Mouse (Mus musculus) heart, adult 8-10 months (tissue): ENCODE results near the gene Slc6a9. TPM values are rescaled to one million over a fixed set of nuclear protein-coding genes. Genes with fewer than 3 reads are reported as not detected.

Source experiments
- DNase-seq: peaks from one replicate; pipeline ENCODE4 v3.0.0; 2022; ENCODE audit warnings: low spot score
- total RNA-seq, 4 experiments: library from RNA; stranded (reverse); gene quantifications; 2 replicates each; pipeline ENCODE4 v1.2.4; 2022

Slc6a9 gene
- total RNA-seq, 4 experiments from 2014 or later, result 1.7 to 2.3 (median 2.2) TPM

DNA sequence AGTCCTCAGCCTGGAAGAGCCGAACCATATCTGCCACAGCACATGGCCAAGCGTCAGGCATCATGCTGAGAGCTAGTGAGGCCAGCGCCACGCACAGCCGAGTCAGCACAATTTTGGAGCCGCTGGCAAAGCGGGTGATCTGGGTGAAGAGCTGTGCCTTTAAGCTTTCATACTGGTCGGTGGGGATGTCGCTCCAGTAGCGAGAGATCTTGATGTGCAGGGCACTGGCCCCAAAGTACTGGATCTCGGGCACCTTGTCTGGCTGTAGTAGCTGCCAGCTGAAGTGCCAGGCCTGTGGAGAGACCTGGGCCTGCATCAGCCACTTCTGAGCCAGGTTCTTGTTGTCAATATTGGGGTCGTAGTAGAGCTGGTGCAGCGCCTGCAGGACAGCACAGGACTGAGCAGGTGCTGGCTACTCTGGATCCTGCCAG lies 77.8 kb downstream of the Slc6a9 start:
- DNase-seq, result no peak

DNA sequence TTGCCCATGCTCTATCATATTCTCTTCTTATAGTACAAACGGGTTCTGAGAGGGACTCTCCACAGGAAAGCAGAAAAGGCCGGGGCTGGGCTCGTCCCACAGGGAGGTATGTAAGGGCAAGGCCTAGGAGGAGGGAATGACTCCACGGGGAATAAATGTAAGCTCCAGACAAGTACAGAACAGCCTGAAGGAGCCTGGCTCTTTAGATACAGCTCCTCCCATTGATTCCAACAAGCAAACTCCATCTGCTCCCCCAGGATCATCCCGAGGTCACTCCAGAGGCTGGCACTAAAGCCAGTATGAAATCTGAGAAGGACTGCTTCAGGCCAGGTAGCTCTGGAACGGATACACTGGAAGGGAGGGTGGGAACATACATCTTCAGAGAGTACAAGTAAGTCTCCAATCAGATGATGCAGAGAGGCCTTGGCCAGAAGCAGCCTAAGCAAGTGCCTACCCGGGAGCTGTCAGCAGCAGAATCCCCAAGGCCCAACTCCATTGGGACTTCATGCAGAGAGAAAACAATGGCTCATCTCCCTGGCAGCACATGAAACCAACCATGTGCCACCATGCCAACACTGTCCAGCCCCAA lies 78.5 kb downstream of the Slc6a9 start:
- DNase-seq, result no peak

DNA sequence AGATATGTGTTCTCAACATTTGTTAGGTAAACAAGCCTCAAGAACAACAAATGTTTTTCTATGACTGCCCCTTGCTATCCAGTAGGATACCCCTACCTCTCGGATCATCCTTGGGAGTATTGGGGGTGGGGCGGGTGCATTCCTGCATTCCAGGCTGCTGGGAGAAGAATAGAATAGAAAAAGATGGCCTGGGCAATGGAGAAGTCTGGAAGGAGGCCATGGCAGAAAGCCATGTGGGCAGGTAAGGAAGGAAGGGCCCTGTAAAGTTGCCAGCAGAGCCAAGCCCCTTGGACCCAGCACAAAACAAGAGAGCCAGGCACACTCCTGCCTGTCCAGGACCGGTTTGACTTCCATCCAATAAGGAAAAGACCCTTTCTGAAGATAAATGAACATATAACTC lies 79.1 kb downstream of the Slc6a9 start:
- DNase-seq, result no peak

DNA sequence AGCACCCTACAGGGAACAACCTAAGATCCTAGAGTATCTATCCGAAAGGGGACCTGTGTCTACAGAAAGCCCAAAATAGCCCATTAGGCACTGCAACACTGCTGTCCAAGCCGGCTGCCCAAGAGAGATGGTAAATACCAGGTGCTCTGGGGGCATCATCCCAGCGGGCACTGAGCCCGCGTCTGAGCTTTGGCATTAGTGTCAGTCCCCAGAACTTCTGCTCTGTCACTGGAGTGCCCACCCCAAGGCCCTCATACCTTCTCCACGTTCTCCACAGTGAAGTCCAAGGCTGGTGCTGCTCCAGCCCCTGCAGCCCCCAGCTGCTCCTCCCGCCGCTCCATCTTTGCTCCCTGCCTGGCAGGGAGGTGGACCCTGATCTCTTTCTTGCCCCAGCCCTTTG lies 79.7 kb downstream of the Slc6a9 start:
- DNase-seq, result no peak

DNA sequence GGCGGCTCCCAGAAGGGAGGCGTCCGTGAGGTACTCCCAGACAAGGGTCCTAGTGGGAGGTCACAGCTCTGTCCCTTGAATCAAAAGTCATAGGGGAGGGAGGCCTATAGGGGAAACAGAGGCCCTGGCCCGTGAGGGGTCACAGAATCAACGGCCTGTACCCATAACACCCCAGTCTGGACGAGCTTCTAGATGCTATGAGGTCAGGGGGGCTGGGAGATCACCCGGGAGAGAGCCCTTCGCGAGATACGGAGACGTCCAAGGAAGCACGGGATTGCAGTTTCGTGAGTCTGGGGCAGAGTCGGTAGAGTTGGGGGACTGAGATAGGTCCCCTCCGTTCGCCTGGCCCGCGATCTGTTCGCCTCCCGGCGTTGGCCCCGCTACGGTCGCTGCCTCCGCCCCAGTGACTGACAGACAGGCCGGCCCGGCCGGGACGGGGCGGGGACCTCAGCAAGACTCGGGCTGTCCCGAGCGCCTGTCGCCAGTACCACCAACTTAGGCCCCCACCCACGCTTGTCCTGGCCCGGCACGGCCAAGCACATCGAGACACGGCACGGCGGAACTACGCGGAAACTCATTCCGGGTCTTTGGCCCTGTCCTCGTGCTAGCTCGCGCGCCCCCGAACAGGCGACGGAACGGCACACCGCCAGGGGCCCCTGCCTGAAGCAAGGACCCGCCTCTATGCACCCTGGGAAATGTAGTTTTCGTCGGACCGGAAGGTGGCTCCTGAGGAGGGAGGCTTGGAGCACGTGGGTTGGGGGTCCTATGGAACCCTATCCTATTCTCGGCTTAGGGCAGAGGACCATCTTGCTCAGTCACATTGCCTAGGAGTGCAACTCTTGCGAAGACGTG lies 80.5 kb downstream of the Slc6a9 start, which contains the start of gene Ipo13:
Gene Ipo13, minus strand, starts transcription at position 409 of the 852 bp plus-strand sequence.
- peak; percentile 96 for DNase-seq

DNA sequence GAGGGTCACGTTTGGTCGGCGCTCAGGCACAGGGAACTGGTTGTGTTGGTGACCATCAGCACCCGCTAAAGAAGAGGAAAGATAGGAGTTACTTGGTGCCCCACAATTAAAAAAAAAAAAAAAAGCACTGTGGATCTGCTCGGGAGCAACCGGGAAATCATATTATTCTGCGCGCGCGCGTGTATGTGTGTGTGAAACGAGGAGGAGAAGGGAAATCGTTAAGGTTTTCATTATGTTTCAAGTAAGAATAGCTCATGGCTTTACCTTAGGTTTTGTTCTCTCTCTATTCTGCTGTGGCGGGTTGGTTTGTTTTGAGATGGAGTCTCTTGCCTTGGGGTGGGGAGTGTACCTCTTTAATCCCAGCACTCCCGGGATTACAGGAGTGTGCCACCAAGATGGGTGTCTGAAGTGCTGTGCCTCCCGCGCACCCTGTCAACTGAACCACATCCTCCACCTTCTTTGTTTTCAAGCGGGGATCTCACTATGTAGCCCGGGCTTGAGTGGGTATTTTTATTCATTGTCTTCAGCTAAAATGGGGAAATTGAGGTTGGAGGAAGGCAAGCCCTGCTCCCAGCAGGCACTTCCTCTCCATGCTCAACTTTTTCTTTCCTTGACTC lies 81.3 kb downstream of the Slc6a9 start:
- no peak for DNase-seq

DNA sequence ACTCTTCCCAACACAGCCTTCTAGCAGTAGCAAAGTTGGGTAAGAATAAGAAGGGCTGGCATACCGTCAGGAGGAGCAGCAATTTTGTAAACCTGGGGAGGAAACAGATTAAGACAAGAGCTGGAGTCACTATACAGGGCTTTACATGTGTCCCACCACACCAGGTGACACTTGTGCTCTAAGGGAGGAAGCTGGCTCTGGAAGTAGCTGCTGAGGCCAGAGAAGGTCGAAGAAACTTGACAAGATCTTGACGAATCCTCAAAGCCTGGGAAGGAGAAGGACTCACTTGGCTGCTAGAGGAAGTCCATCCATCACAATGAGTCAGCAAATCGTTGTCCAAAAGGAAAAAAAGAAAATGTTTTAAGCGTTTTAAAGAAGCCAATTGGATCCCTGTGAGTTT lies 82.1 kb downstream of the Slc6a9 start:
- DNase-seq, result no peak

DNA sequence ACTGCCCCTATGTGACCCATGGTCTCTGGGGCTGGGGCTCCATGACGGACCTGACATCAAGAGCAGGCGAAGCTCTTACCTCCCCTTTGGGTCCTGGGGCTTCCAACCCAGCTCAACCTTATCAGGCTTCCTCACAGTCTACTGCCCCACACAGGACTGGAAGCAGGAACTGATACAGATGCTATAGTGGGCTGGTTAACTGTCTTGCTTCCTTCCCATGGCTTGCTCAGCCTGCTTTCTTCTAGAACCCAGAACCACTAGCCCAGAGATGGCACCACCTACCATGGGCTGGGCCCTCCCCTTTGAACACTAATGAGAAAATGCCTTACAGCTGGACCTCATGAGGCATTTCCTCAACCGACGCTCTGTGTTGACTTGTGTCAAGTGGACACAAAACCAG lies 83.1 kb downstream of the Slc6a9 start:
- DNase-seq, result no peak

DNA sequence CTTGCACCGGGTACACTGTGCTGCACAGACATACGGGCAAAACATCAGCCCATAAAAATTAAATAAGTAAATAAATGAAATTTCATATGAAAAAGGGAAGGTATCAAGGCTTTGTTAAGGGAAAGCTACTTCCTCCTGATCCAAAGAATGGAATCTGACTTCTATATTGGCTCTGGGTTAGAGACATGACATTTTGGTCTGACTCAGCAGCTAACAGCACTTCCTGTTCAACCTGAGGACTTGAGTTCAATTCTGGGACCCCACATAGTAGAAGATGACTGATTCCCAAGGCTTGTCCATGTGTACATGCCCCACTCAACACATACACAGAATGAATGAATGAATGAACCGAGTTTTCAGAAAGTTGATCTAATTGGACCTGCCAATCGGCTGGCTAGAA lies 83.5 kb downstream of the Slc6a9 start:
- DNase-seq, result no peak

DNA sequence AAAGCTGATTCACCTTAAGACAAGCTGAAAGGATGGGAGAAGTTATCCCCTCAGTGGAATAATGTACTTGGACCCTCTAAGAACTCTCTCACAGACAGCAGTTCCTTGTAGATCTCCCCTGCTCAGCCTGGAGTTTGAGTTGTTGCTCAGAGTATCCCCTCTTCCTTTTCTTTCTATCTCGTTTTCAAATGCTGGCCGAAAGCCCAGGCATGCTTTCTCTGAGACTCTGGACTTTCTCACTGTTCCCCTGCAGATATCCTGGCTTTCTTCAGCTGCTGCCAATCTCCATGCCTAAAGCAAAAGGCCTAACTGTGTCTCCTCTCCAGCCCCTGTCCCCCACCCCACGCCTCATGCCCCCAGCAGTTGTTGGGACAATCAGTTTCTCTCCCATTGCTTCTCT lies 84.0 kb downstream of the Slc6a9 start:
- no peak for DNase-seq

DNA sequence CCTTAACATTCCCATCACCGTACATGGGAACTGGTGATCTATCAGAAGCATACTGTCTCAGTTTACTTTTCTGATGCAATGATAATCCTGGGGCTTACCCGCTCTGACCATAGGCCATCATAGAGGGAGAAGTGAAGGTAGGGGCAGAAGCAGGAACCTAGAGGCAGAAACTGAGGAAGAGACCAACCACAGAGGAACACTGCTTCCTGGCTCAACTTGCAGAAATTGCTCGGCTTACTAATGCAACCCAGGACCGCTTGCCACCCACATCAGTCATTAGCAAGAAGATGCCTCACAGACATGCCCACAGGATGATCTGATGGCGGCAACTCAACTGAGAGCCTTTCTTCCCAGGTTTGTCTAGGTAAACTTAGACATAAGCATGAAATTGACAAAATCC lies 84.5 kb downstream of the Slc6a9 start:
- DNase-seq, result no peak

DNA sequence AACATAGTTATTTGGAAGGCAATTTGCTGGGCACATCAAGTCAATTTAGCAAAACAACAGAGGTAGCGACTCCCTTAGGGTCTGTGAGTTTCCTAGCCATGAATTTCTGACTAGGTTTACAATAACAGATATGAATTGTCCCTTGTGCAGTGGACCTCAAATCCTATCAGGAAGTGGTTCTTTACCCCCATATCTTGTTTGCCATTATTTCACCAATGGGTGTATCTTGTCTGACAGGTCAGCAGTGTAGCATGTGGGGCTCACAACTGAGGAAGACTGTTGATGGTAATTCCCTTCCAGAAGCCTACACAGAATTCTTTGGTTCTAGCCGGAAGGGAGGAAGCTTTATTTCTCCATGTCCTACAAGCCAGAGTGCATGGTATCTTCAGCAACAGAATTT lies 87.1 kb downstream of the Slc6a9 start:
- DNase-seq, result no peak

DNA sequence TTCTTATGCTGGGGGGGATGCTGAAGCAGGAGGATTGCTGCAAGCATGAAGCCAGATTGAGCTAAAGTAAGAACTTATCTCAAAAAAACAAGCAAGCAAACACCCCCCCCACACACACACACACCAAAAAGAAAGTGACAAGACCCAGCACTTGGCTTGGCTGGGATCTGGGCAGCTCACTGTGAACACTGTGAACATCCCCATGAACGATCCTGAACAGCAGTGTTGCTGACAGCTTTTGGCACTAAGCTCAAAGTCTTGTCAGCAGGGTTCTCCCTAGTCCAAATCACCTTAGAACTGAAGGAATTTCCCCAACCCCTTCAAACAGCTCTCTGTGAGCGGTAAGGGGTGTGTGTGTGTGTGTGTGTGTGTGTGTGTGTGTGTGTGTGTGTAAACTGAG lies 89.1 kb downstream of the Slc6a9 start:
- no peak for DNase-seq

Other genes starting within 250 kb of the Slc6a9 start
- 10 to 100 TPM; 15.9 to 23.7 (median 20.9) TPM for gene Dmap1, start 152.2 kb upstream of the Slc6a9 start, total RNA-seq
- not detected for gene Gm12845, start 110.1 kb upstream of the Slc6a9 start, total RNA-seq
- gene Klf17, start 68.9 kb upstream of the Slc6a9 start, total RNA-seq, result not detected
- gene Ccdc24, start 38.1 kb downstream of the Slc6a9 start, total RNA-seq, result under 1 TPM in 2 of 4 experiments, not detected in 2; 0.25 to 0.50 TPM
- 1 to 10 TPM; 4.2 to 5.1 (median 4.4) TPM for gene B4galt2, start 49.0 kb downstream of the Slc6a9 start, total RNA-seq
- 100 to 1,000 TPM; 108 to 133 (median 121) TPM for gene Atp6v0b, start 52.8 kb downstream of the Slc6a9 start, total RNA-seq
- gene Dph2, start 57.5 kb downstream of the Slc6a9 start, total RNA-seq, result 1 to 10 TPM; 3.4 to 4.1 (median 3.9) TPM
- 10 to 100 TPM; 58.9 to 86.0 (median 75.4) TPM for gene Ipo13, start 80.5 kb downstream of the Slc6a9 start, total RNA-seq
- under 1 TPM in 1 of 4 experiments, not detected in 3; 0.34 TPM for gene Artn, start 95.3 kb downstream of the Slc6a9 start, total RNA-seq